Mouse (Mus musculus) WW6 (cell line): ENCODE measurements around the gene Mycbp2.

Source experiments
- DNase-seq: peaks from one replicate; pipeline ENCODE4 v3.0.0-alpha.2; 2013; ENCODE audit warnings: low read depth, low spot score

Mycbp2 gene

DNA sequence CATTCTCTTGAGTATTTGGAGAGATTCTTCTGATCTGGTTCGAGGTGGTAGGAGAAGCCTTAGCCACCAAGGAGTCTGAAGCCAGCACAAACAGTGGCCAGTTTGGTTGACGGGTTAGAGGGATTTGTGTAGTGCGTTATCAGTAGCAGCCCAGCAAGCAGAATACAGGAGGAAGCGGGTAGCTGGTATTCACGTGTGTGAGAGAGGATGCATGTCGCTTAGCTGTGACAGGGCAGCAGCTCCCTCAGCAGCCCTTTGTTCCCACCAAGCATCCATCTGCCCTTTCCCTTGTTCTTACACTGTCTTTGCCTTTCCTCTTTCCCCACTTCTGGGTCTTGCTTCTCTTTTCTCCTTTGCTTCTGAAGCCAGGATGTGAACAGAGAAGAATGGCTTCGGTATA lies 271.4 kb downstream of the Mycbp2 start:
- DNase-seq, result no peak

DNA sequence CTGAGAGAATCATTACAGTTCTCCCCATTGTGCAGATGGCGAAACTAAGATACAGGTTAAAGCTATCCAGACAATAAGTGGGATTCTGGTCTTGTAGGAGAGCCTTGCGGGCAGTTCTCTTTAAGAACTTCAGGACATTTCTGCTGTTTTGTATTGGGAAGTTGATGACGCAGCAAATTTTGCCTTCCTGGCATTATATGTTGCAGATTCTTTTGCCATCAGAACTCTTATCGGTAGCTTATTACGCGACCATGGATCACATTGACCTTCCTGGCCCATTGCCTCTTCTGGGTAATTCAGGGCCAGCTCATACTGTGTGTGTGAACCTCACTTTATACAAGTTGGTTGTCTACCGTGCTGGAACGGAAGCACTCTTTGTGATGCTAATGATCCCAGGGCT lies 272.8 kb downstream of the Mycbp2 start:
- no peak for DNase-seq

DNA sequence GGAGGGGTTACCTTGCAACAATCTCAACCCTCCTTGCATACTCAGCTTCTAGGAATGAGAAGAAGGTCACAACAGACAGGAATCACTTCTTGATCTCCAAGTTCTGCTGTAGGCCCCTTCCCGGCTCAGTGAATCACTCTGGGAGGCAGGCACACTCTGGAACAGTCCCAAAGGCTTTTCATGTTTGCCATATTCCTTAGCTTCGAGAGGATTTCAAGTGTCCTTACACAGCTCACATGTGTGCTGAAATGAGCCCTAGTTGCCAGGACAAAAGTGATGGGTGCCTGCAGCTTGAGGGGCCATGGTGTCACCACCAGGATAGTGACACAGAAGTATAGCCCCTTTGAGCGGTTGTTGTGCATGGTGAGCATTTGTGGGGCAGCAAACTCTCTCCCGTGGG lies 273.9 kb downstream of the Mycbp2 start:
- DNase-seq, result no peak

DNA sequence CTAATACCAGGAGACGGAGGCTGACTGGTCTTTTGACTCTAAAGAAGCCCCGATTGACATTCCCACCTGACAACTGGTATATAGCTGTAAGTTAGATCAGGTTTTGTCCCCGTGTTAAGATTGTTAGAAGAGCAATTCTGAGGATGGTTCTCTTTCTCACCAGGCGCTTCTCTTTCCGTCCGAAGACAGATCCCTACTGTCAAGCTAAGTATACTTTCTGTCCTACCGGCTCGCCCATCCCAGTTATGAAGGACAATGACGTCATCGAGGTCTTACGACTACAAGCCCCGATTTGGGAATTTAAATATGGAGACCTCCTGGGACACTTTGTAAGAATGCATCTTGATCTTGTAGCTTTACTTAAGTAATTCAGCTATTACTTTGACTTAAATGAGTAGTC lies 275.1 kb downstream of the Mycbp2 start:
- no peak for DNase-seq

GRCm38 (mm10) chr14:103070790-103071189 lies 275.8 kb downstream of the Mycbp2 start:
- DNase-seq, result no peak

GRCm38 (mm10) chr14:103069864-103070611 lies 276.6 kb downstream of the Mycbp2 start, which contains the start of gene Cln5:
Gene Cln5 (plus strand): TSS chr14:103070216.
- peak; percentile 82 for DNase-seq

GRCm38 (mm10) chr14:103069465-103069863 lies 277.1 kb downstream of the Mycbp2 start:
- DNase-seq, result no peak

GRCm38 (mm10) chr14:103065294-103066167 lies 281.1 kb downstream of the Mycbp2 start:
- DNase-seq, result no peak
